Mouse (Mus musculus): ENCODE results near the gene Slc26a8. TPM values are rescaled to one million over a fixed set of nuclear protein-coding genes. Genes with fewer than 3 reads are reported as not detected.

Gene Slc26a8
- total RNA-seq, 1 experiment = 1.1 TPM

DNA sequence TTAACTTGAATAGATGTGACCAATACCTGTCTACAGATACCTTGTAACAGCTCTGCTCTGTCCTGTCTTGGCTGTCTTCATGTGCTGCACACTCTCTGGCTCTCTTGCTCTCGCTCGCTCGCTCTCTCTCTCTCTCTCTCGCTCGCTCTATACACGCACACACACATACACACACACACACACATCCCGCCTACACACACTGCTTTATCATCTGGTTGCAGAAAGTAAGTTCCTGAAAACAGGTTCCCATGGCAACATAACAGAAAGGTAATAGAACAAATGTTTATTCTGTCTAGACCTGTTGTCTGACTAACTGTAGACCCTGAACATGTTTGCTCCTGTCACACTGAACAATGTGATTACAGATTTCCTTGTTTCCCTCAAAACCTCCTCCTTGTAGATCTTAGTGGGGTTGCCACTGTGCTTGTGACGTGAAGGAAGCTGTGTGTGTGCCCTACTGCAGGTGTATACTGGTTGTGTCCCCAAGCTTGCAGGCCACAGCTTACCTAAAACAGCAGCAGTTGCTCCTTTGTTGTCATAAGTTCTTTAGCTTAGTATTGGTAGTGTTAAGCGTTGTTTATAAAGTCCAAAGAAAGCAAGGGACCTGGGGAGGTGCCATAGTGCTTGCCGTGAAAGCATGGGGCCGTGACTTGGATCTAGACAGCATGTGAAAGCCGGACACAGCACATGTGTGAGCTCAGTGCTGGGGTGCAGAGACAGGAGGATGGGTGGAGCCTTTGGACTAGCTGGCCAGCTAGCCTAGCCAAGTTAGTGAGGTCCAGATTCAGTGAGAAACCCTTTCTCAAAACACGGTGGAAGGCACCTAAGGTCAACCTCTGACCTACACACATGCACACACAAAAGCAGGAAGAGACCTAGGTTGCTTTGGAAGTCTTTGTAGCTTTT, 7.5 kb upstream of the Slc26a8 start:
- no peak for DNase-seq (ENCODE audit: low read depth, low spot score)
- Histone ChIP-seq H3K9me3 (ENCODE audit: control insufficient read depth, insufficient read depth, low read depth, low read length) (no peaks in the 10 kb centered on the region), H3K36me3 (ENCODE audit: control insufficient read depth, insufficient read depth, low read length, poor library complexity, severe bottlenecking) (peaks cover 5% of the 10 kb centered on the region; the same call in 1 of the 2 replicates), H3K4me3 (ENCODE audit: insufficient read depth in 1 of 2, low read depth in 1 of 2, low read length in 2 of 2, poor library complexity in 1 of 2, severe bottlenecking in 1 of 2) (no peak overlapping the region), H3K27ac (ENCODE audit: insufficient read depth, low read depth, low read length, poor library complexity, severe bottlenecking) (no peak overlapping the region), H3K9ac (ENCODE audit: insufficient read depth, low read depth, low read length, poor library complexity, severe bottlenecking) (no peak overlapping the region), H3K4me1 (ENCODE audit: control insufficient read depth in 2 of 2, insufficient read depth in 2 of 2, low read length in 2 of 2, poor library complexity in 1 of 2) (peaks cover 0 to 10% of the 10 kb centered on the region in 2 experiments; a peak in 1 of 4 replicates)
- TF ChIP-seq CHD2 (IDR thresholded peaks at IDR 0.05; ENCODE audit: low read depth, low read length) (no peak), MAFK (IDR thresholded peaks at IDR 0.05; ENCODE audit: insufficient read depth, low read depth, low read length) (no peak), ZC3H11A (IDR thresholded peaks at IDR 0.05; ENCODE audit: borderline replicate concordance, low read depth, low read length) (no peak), ZNF384 (IDR thresholded peaks at IDR 0.05; ENCODE audit: low read depth, low read length) (no peak), HCFC1 (IDR thresholded peaks at IDR 0.05; ENCODE audit: borderline replicate concordance, insufficient read depth, low read length) (no peak)
- in situ Hi-C loops (cut with MboI; ENCODE audit: low sequenced_read_pairs in 2 of 2, unreplicated experiment in 2 of 2) = no loop called here

DNA sequence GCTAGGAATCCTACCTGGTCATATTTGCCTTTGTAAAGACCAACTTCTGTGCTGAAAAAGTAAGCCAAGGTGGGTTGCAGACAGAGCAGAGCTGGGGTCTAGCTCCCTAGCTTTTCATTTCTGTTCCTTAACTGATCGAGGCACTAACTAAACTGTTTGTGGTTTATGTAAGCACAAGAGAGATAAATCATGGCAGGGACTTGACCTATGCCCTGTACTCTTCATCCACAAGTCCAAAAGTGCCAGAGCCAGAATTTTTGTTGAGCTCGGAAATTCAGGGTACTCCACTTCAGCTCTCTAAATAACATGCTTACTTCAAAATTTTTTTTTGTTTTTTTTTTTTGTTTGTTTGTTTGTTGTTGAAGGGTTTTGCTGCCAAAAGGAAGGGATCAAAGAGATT, 6.6 kb upstream of the Slc26a8 start:
- Histone ChIP-seq H3K9ac (ENCODE audit: insufficient read depth, low read depth, low read length, poor library complexity, severe bottlenecking) (no peak overlapping the region), H3K4me1 (ENCODE audit: control insufficient read depth in 2 of 2, insufficient read depth in 2 of 2, low read length in 2 of 2, poor library complexity in 1 of 2) (peaks cover 0 to 9% of the 10 kb centered on the region in 2 experiments; a peak in 1 of 4 replicates), H3K4me3 (ENCODE audit: insufficient read depth in 1 of 2, low read depth in 1 of 2, low read length in 2 of 2, poor library complexity in 1 of 2, severe bottlenecking in 1 of 2) (no peak overlapping the region), H3K27ac (ENCODE audit: insufficient read depth, low read depth, low read length, poor library complexity, severe bottlenecking) (no peak overlapping the region), H3K36me3 (ENCODE audit: control insufficient read depth, insufficient read depth, low read length, poor library complexity, severe bottlenecking) (peaks cover 5% of the 10 kb centered on the region; the same call in 1 of the 2 replicates), H3K9me3 (ENCODE audit: control insufficient read depth, insufficient read depth, low read depth, low read length) (no peaks in the 10 kb centered on the region)
- no peak for TF ChIP-seq ZC3H11A (IDR thresholded peaks at IDR 0.05; ENCODE audit: borderline replicate concordance, low read depth, low read length)
- no peak for TF ChIP-seq ZNF384 (IDR thresholded peaks at IDR 0.05; ENCODE audit: low read depth, low read length)
- TF ChIP-seq CHD2 (IDR thresholded peaks at IDR 0.05; ENCODE audit: low read depth, low read length) = no peak
- TF ChIP-seq MAFK (IDR thresholded peaks at IDR 0.05; ENCODE audit: insufficient read depth, low read depth, low read length) = no peak
- no peak for TF ChIP-seq HCFC1 (IDR thresholded peaks at IDR 0.05; ENCODE audit: borderline replicate concordance, insufficient read depth, low read length)
- no peak for DNase-seq (ENCODE audit: low read depth, low spot score)
- in situ Hi-C loops (cut with MboI; ENCODE audit: low sequenced_read_pairs in 2 of 2, unreplicated experiment in 2 of 2) = no loop called here

DNA sequence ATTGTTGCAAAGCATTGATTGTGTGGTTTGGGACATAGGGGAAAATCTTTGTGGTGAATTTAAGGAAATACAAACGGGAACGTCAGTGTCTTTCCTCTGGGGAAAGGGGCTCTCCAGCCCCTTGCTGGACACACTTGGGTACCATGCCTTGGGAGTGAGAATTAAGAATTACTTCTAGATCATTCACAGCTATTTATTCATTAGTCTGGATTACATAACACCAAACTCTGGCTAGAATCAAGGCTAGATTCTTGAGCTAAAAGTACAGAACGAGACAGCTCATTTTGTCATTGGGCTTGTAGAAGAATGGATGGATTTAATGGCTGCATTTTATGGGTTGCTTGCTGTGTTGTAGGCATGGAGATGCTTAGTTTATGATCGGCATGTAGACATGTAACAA, 4.8 kb upstream of the Slc26a8 start:
- Histone ChIP-seq H3K36me3 (ENCODE audit: control insufficient read depth, insufficient read depth, low read length, poor library complexity, severe bottlenecking) (peaks cover 3% of the 10 kb centered on the region; the same call in 1 of the 2 replicates), H3K9ac (ENCODE audit: insufficient read depth, low read depth, low read length, poor library complexity, severe bottlenecking) (no peak overlapping the region), H3K27ac (ENCODE audit: insufficient read depth, low read depth, low read length, poor library complexity, severe bottlenecking) (no peak overlapping the region), H3K9me3 (ENCODE audit: control insufficient read depth, insufficient read depth, low read depth, low read length) (no peaks in the 10 kb centered on the region), H3K4me3 (ENCODE audit: insufficient read depth in 1 of 2, low read depth in 1 of 2, low read length in 2 of 2, poor library complexity in 1 of 2, severe bottlenecking in 1 of 2) (no peak overlapping the region), H3K4me1 (ENCODE audit: control insufficient read depth in 2 of 2, insufficient read depth in 2 of 2, low read length in 2 of 2, poor library complexity in 1 of 2) (peaks cover 0 to 9% of the 10 kb centered on the region in 2 experiments; a peak in 2 of 4 replicates)
- in situ Hi-C loops (cut with MboI; ENCODE audit: low sequenced_read_pairs in 2 of 2, unreplicated experiment in 2 of 2) = no loop called here
- TF ChIP-seq MAFK (IDR thresholded peaks at IDR 0.05; ENCODE audit: insufficient read depth, low read depth, low read length) (no peak), HCFC1 (IDR thresholded peaks at IDR 0.05; ENCODE audit: borderline replicate concordance, insufficient read depth, low read length) (no peak), ZC3H11A (IDR thresholded peaks at IDR 0.05; ENCODE audit: borderline replicate concordance, low read depth, low read length) (no peak), ZNF384 (IDR thresholded peaks at IDR 0.05; ENCODE audit: low read depth, low read length) (no peak), CHD2 (IDR thresholded peaks at IDR 0.05; ENCODE audit: low read depth, low read length) (no peak)
- DNase-seq (ENCODE audit: low read depth, low spot score) = no peak

DNA sequence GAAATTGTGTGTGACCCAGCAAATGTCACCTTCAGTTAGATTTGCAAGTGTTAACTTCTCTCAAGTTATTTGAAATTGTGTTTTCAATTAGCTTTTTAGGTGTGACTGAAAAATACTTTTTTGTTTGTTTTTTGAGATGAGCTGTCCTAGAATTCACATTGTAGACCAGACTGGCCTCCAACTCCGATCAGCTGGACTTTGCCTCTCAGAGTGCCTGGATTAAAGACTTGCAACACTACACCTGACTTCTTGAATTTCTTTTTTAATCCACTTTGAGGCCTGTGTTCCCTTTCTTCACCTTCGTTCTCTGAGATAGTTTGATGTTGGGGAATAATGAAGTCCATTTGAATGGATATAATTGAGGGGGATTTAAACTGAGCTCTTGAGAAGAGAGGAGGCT, 4.0 kb upstream of the Slc26a8 start:
- no peak overlapping the region for H3K9ac ChIP-seq (ENCODE audit: insufficient read depth, low read depth, low read length, poor library complexity, severe bottlenecking)
- no peak for TF ChIP-seq MAFK (IDR thresholded peaks at IDR 0.05; ENCODE audit: insufficient read depth, low read depth, low read length)
- TF ChIP-seq HCFC1 (IDR thresholded peaks at IDR 0.05; ENCODE audit: borderline replicate concordance, insufficient read depth, low read length) = no peak
- no peak for TF ChIP-seq ZC3H11A (IDR thresholded peaks at IDR 0.05; ENCODE audit: borderline replicate concordance, low read depth, low read length)
- no peak for TF ChIP-seq CHD2 (IDR thresholded peaks at IDR 0.05; ENCODE audit: low read depth, low read length)
- no peak for TF ChIP-seq ZNF384 (IDR thresholded peaks at IDR 0.05; ENCODE audit: low read depth, low read length)
- H3K4me3 ChIP-seq (ENCODE audit: insufficient read depth in 1 of 2, low read depth in 1 of 2, low read length in 2 of 2, poor library complexity in 1 of 2, severe bottlenecking in 1 of 2) = no peak overlapping the region
- H3K9me3 ChIP-seq (ENCODE audit: control insufficient read depth, insufficient read depth, low read depth, low read length) = no peaks in the 10 kb centered on the region
- H3K27ac ChIP-seq (ENCODE audit: insufficient read depth, low read depth, low read length, poor library complexity, severe bottlenecking) = no peak overlapping the region
- DNase-seq (ENCODE audit: low read depth, low spot score) = no peak
- H3K4me1 ChIP-seq (ENCODE audit: control insufficient read depth in 2 of 2, insufficient read depth in 2 of 2, low read length in 2 of 2, poor library complexity in 1 of 2) = peaks cover 0 to 9% of the 10 kb centered on the region in 2 experiments; a peak in 2 of 4 replicates
- in situ Hi-C loops (cut with MboI; ENCODE audit: low sequenced_read_pairs in 2 of 2, unreplicated experiment in 2 of 2) = no loop called here
- peaks cover 3% of the 10 kb centered on the region; the same call in 1 of the 2 replicates for H3K36me3 ChIP-seq (ENCODE audit: control insufficient read depth, insufficient read depth, low read length, poor library complexity, severe bottlenecking)

Data from ES-E14 (cell line).